ENCODE assay signal across 35 mouse cellular contexts in genomic region chr9:8443315-8443714, GRCm38 (mm10).
DNase-seq lines count a peak whose midpoint lies in the region; ATAC-seq lines count a peak whose summit lies in the region.
"Had no signal": no experiment of that assay in that cellular context is flagged by ENCODE, and none has a peak within 500 bp of the region (broad histone marks: within the 10 kb centered on the region; RNA-seq: fewer than 3 reads in every experiment).

No protein-coding gene starts in this region.

- H3K36me3 ChIP-seq in kidney, embryonic 14.5 days (ENCODE audit: control insufficient read depth, insufficient read depth, low read length) = no peaks in the 10 kb centered on the region
- H3K36me3 ChIP-seq: embryonic facial prominence, embryonic 13.5 days; heart, embryonic 13.5 days; limb, embryonic 10.5 days; limb, embryonic 15.5 days; liver, embryonic 13.5 days; midbrain, embryonic 12.5 days; neural tube, embryonic 12.5 days had no signal

- no peak overlapping the region for H3K4me2 ChIP-seq in kidney, embryonic 14.5 days (replicated peaks; ENCODE audit: low read depth, low read length)
- H3K4me2 ChIP-seq: embryonic facial prominence, embryonic 13.5 days; heart, embryonic 13.5 days; hindbrain, embryonic 14.5 days; limb, embryonic 15.5 days; liver, embryonic 13.5 days; midbrain, embryonic 12.5 days; neural tube, embryonic 12.5 days had no signal

- DNase-seq in layer of hippocampus, adult 11-12 months (ENCODE audit: low spot score) = peak; percentile 4
- no peak for DNase-seq in layer of hippocampus, postnatal 25 days (ENCODE audit: extremely low spot score in 1 of 2, low spot score in 1 of 2)
- DNase-seq in left cerebral cortex, postnatal 14 days (ENCODE audit: low spot score in 2 of 2) = peak; percentile 9 to 33
- DNase-seq in left cerebral cortex, postnatal 10 days (ENCODE audit: extremely low spot score in 1 of 2, low spot score in 2 of 2) = no peak
- peak; percentile 6 to 32 for DNase-seq in frontal cortex, postnatal 36 days (ENCODE audit: low spot score in 2 of 2)
- DNase-seq in Muller cell, postnatal 12 days (ENCODE audit: inconsistent ontology term) = no peak
- DNase-seq: adrenal gland, postnatal 25 days; cerebellum, adult 18-20 months; cerebellum, postnatal 10 days; gastrocnemius, adult 2 months; gastrocnemius, postnatal 36 days; heart, adult 2 months; heart, postnatal 10 days; kidney, adult 9 months; kidney, postnatal 25 days; liver, embryonic 13.5 days; lung, adult 18-20 months; lung, postnatal 4 days; spleen, adult 18-20 months; thymus, adult 2 months; thymus, postnatal 36 days had no signal

- no peak overlapping the region for H3K9ac ChIP-seq in kidney, embryonic 14.5 days (ENCODE audit: low read depth, low read length)
- H3K9ac ChIP-seq: embryonic facial prominence, embryonic 13.5 days; heart, embryonic 13.5 days; hindbrain, embryonic 14.5 days; limb, embryonic 15.5 days; liver, embryonic 13.5 days; midbrain, embryonic 12.5 days; neural tube, embryonic 12.5 days had no signal

- ATAC-seq in kidney, embryonic 14.5 days (ENCODE audit: low FRiP score, low TSS enrichment) = no peak
- ATAC-seq: forebrain, embryonic 16.5 days; intestine, postnatal 0 days; lung, postnatal 0 days had no signal

- 88% methylated on average over 2 of the region's 2 CpGs for WGBS in kidney, embryonic 14.5 days

- H3K4me1 ChIP-seq in kidney, embryonic 14.5 days (ENCODE audit: control insufficient read depth, insufficient read depth, low read length) = no peaks in the 10 kb centered on the region
- H3K4me1 ChIP-seq: embryonic facial prominence, embryonic 13.5 days; heart, embryonic 13.5 days; limb, embryonic 10.5 days; limb, embryonic 15.5 days; liver, embryonic 13.5 days; midbrain, embryonic 12.5 days; neural tube, embryonic 12.5 days had no signal

- no peak overlapping the region for H3K27ac ChIP-seq in kidney, embryonic 14.5 days (ENCODE audit: low read depth, low read length)
- H3K27ac ChIP-seq: embryonic facial prominence, embryonic 13.5 days; gastrocnemius, adult 2 months; heart, adult 2 months; heart, embryonic 13.5 days; hindbrain, embryonic 14.5 days; limb, embryonic 10.5 days; limb, embryonic 15.5 days; liver, embryonic 13.5 days; midbrain, embryonic 12.5 days; neural tube, embryonic 12.5 days had no signal

- H3K4me3 ChIP-seq in kidney, embryonic 14.5 days (ENCODE audit: low read length) = no peak overlapping the region
- H3K4me3 ChIP-seq: embryonic facial prominence, embryonic 13.5 days; erythroblast, embryonic 14.5 days; gastrocnemius, adult 2 months; heart, adult 2 months; heart, embryonic 13.5 days; limb, embryonic 10.5 days; limb, embryonic 15.5 days; liver, embryonic 13.5 days; megakaryocyte, embryonic 14.5 days; midbrain, embryonic 12.5 days; myocyte; neural tube, embryonic 12.5 days had no signal

- intact Hi-C loops in left cerebral cortex, postnatal 14 days (cut with DNase I) = no loop called here
- intact Hi-C loops in left cerebral cortex, postnatal 10 days (cut with DNase I) = no loop called here

- H3K27me3 ChIP-seq in kidney, embryonic 14.5 days (ENCODE audit: control insufficient read depth, insufficient read depth, low read length) = no peaks in the 10 kb centered on the region
- H3K27me3 ChIP-seq: embryonic facial prominence, embryonic 13.5 days; heart, embryonic 13.5 days; limb, embryonic 15.5 days; liver, embryonic 13.5 days; megakaryocyte, embryonic 14.5 days; midbrain, embryonic 12.5 days; neural tube, embryonic 12.5 days had no signal

- H3K9me3 ChIP-seq in kidney, embryonic 14.5 days (ENCODE audit: control insufficient read depth, low read length) = no peaks in the 10 kb centered on the region
- H3K9me3 ChIP-seq: embryonic facial prominence, embryonic 13.5 days; heart, embryonic 13.5 days; limb, embryonic 10.5 days; limb, embryonic 15.5 days; liver, embryonic 13.5 days; megakaryocyte, embryonic 14.5 days; midbrain, embryonic 12.5 days; neural tube, embryonic 12.5 days had no signal

Comparison
In these comparisons a context has a peak if more than half of its experiments do, and no peak if none do; other contexts are left out.
1. DNase-seq: peak in layer of hippocampus, adult 11-12 months (single experiment), left cerebral cortex, postnatal 14 days (2 of 2) and frontal cortex, postnatal 36 days (2 of 2); none in layer of hippocampus, postnatal 25 days (0 of 2), left cerebral cortex, postnatal 10 days (0 of 2) and Muller cell, postnatal 12 days (single experiment).